Mouse (Mus musculus): ENCODE measurements at regions not wholly inside any gene's neighbourhood (a gene's known extent, or its start where the extent isn't known, plus 50 kb on each side); places are given as distances from the start of the nearest gene placed in this dataset.
"Not testable (repeated sequence)": the region's sequence is repeated elsewhere in the genome, so short reads cannot be mapped to it uniquely, and the experiment has no call there.

DNA sequence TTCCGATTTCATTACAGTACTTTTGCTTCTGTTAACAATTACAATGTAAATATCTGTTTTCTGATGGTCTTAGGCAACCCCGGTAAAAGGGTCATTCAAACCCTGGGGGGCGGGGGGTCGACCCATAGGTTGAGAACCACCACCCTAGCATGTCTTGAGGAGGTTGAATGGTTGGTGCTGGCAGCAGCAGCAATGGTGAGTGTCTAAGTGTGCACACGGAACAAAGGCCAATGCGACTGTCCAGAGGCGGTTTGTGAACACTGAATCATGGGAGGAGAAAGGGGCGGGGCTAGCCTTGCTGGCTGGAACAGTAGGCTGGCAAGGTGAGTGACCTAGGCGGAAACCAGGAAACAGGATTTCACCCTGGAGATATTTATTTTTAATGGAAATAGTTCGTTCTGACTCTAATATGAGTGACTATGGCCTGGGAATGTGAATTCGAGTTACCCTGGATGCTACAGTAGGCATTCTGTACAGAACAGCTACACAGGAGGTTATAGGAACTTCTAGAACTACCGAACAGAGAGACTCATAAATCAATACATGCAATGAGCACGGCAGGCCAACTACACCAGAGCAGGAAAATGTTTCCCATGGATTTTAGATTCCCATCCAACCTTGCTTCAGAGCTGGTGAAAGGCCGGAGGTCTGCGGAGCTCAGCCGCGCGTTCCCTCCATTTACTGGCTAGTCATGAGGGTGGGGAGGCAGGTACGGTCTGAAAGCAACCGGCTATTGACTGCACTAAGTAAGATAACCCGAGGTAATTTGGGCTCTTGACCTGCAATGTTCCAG is 181.0 kb downstream of the Katnal1 start:
- dilution Hi-C loops (cut with MboI; ENCODE audit: extremely low pct_ligation_motif_present, extremely low pct_unique_long_range_greater_than_20kb, low sequenced_read_pairs) (no loop called here), in situ Hi-C loops (cut with MboI; ENCODE audit: low pct_ligation_motif_present, low pct_unique_long_range_greater_than_20kb, low sequenced_read_pairs) (no loop called here)
- no peaks in the 10 kb centered on the region for H3K79me2 ChIP-seq (replicated peaks; ENCODE audit: control insufficient read depth, extremely low read depth, insufficient read depth, poor library complexity, severe bottlenecking)
- H3K4me1 ChIP-seq (ENCODE audit: control insufficient read depth in 1 of 2, insufficient read depth in 2 of 2) = no peaks in the 10 kb centered on the region
- H3K27ac ChIP-seq (ENCODE audit: insufficient read depth, low read depth) = no peak overlapping the region
- H3K4me3 ChIP-seq (replicated peaks in 1 of 3; ENCODE audit: low read depth in 2 of 3, low read length in 2 of 3, poor library complexity in 1 of 3) = no peak overlapping the region
- DNase-seq (ENCODE audit: extremely low read depth) = no peak
- no peak for TF ChIP-seq MEF2A (IDR thresholded peaks at IDR 0.05; ENCODE audit: borderline replicate concordance, low read depth, low read length)
- TF ChIP-seq MAX (IDR thresholded peaks at IDR 0.05; ENCODE audit: low read length) = no peak
- peaks cover 0 to 16% of the 10 kb centered on the region in 2 experiments for H3K36me3 ChIP-seq (replicated peaks in 1 of 2; ENCODE audit: control insufficient read depth in 1 of 2, insufficient read depth in 1 of 2, low read length in 1 of 2)
- H3K9ac ChIP-seq (ENCODE audit: insufficient read depth, low read depth) = no peak overlapping the region
- no peaks in the 10 kb centered on the region for H3K27me3 ChIP-seq (replicated peaks)
- peaks cover 16% of the 10 kb centered on the region for H3K9me3 ChIP-seq (replicated peaks; ENCODE audit: low read length)
- H3K4me2 ChIP-seq (ENCODE audit: insufficient read depth, low read depth, poor library complexity, severe bottlenecking) = no peak overlapping the region

DNA sequence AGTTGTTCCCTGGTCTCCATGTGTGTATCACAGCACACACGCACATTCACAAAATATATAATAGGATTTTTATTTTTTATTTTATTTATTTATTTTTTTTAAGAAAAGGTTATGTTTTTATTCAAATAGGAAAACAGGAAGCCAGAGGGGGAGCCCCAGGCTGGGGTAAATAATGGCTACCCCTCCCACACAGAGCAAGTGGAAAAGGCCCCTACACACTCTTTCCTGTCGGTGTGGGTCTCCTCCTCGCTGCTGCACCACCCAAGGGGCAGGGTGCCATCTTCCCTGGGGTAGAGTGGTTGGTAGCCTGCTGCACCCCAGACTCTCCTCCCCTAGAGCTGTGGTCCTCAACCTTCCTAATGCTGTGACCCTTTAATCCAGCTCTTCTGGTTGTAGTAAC is 181.6 kb downstream of the Katnal1 start:
- no peak overlapping the region for H3K9ac ChIP-seq (ENCODE audit: insufficient read depth, low read depth)
- no peak overlapping the region for H3K4me3 ChIP-seq (replicated peaks in 1 of 3; ENCODE audit: low read depth in 2 of 3, low read length in 2 of 3, poor library complexity in 1 of 3)
- dilution Hi-C loops (cut with MboI; ENCODE audit: extremely low pct_ligation_motif_present, extremely low pct_unique_long_range_greater_than_20kb, low sequenced_read_pairs) = no loop called here

DNA sequence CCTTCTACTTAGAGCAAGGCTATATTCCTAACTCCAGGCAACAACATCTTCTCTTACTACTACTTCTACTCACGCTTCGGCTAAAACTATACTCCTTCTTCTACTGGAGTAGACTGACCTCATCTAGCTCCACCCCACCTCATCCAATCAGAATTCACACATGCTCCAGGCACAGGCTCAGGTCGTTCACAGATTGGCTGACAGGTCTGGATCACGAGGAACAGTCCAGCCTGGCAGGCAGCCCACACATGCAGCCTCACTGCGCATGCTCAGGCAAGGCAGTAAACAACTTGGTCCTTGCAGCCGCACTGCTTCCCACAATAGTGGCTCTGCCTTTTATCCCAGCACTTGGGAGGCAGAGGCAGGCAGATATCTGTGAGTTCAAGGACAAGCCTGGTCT is 182.4 kb downstream of the Katnal1 start:
- Histone ChIP-seq H3K36me3 (replicated peaks in 1 of 2; ENCODE audit: control insufficient read depth in 1 of 2, insufficient read depth in 1 of 2, low read length in 1 of 2) (peaks cover 0 to 17% of the 10 kb centered on the region in 2 experiments), H3K9me3 (replicated peaks; ENCODE audit: low read length) (peaks cover 16% of the 10 kb centered on the region)
- H3K4me2 ChIP-seq (ENCODE audit: insufficient read depth, low read depth, poor library complexity, severe bottlenecking); H3K27me3 ChIP-seq (replicated peaks); dilution Hi-C loops (cut with MboI; ENCODE audit: extremely low pct_ligation_motif_present, extremely low pct_unique_long_range_greater_than_20kb, low sequenced_read_pairs); H3K4me1 ChIP-seq (ENCODE audit: control insufficient read depth in 1 of 2, insufficient read depth in 2 of 2); H3K27ac ChIP-seq (ENCODE audit: insufficient read depth, low read depth); H3K4me3 ChIP-seq (replicated peaks in 1 of 3; ENCODE audit: low read depth in 2 of 3, low read length in 2 of 3, poor library complexity in 1 of 3); in situ Hi-C loops (cut with MboI; ENCODE audit: low pct_ligation_motif_present, low pct_unique_long_range_greater_than_20kb, low sequenced_read_pairs); DNase-seq (ENCODE audit: extremely low read depth); H3K9ac ChIP-seq (ENCODE audit: insufficient read depth, low read depth); H3K79me2 ChIP-seq (replicated peaks; ENCODE audit: control insufficient read depth, extremely low read depth, insufficient read depth, poor library complexity, severe bottlenecking): not testable (repeated sequence)

More for the DNA sequence above, 181.6 kb downstream of the Katnal1 start:
- no peaks in the 10 kb centered on the region for H3K27me3 ChIP-seq (replicated peaks)
- no peaks in the 10 kb centered on the region for H3K4me1 ChIP-seq (ENCODE audit: control insufficient read depth in 1 of 2, insufficient read depth in 2 of 2)
- no peaks in the 10 kb centered on the region for H3K79me2 ChIP-seq (replicated peaks; ENCODE audit: control insufficient read depth, extremely low read depth, insufficient read depth, poor library complexity, severe bottlenecking)
- H3K36me3 ChIP-seq (replicated peaks in 1 of 2; ENCODE audit: control insufficient read depth in 1 of 2, insufficient read depth in 1 of 2, low read length in 1 of 2) = peaks cover 0 to 19% of the 10 kb centered on the region in 2 experiments
- in situ Hi-C loops (cut with MboI; ENCODE audit: low pct_ligation_motif_present, low pct_unique_long_range_greater_than_20kb, low sequenced_read_pairs) = no loop called here
- peaks cover 16% of the 10 kb centered on the region for H3K9me3 ChIP-seq (replicated peaks; ENCODE audit: low read length)
- H3K27ac ChIP-seq (ENCODE audit: insufficient read depth, low read depth) = no peak overlapping the region
- DNase-seq (ENCODE audit: extremely low read depth) = no peak
- TF ChIP-seq E2F4 (IDR thresholded peaks at IDR 0.05; ENCODE audit: insufficient replicate concordance, low read depth, low read length) = no peak
- TF ChIP-seq CHD1 (IDR thresholded peaks at IDR 0.05; ENCODE audit: low read depth, low read length) = no peak
- TF ChIP-seq USF2 (conservative IDR thresholded peaks at IDR 0.05; ENCODE audit: low read depth, low read length) = no peak
- TF ChIP-seq SMC3 (IDR thresholded peaks at IDR 0.05; ENCODE audit: low read depth, low read length) = no peak
- no peak for TF ChIP-seq UBTF (IDR thresholded peaks at IDR 0.05; ENCODE audit: low read depth, low read length)
- TF ChIP-seq MXI1 (IDR thresholded peaks at IDR 0.05; ENCODE audit: low read depth, low read length) = no peak
- TF ChIP-seq JUN (IDR thresholded peaks at IDR 0.05; ENCODE audit: insufficient read depth, low read depth, low read length) = no peak
- TF ChIP-seq ETS1 (conservative IDR thresholded peaks at IDR 0.05; ENCODE audit: low read depth, low read length) = no peak
- TF ChIP-seq MAFK (IDR thresholded peaks at IDR 0.05; ENCODE audit: insufficient replicate concordance, low read length) = no peak
- TF ChIP-seq MAX (IDR thresholded peaks at IDR 0.05; ENCODE audit: low read length) = no peak
- TF ChIP-seq RAD21 (IDR thresholded peaks at IDR 0.05; ENCODE audit: low read depth, low read length) = no peak
- TF ChIP-seq BHLHE40 (IDR thresholded peaks at IDR 0.05; ENCODE audit: low read depth, low read length) = no peak
- TF ChIP-seq MEF2A (IDR thresholded peaks at IDR 0.05; ENCODE audit: borderline replicate concordance, low read depth, low read length) = no peak
- TF ChIP-seq EP300 (IDR thresholded peaks at IDR 0.05; ENCODE audit: low read length) = no peak
- TF ChIP-seq RCOR1 (conservative IDR thresholded peaks at IDR 0.05; ENCODE audit: low read depth, low read length) = no peak
- TF ChIP-seq NRF1 (IDR thresholded peaks at IDR 0.05; ENCODE audit: low read depth, low read length) = no peak
- TF ChIP-seq TCF12 (IDR thresholded peaks at IDR 0.05; ENCODE audit: low read depth, low read length) = no peak
- no peak for TF ChIP-seq USF1 (IDR thresholded peaks at IDR 0.05; ENCODE audit: low read depth, low read length)
- TF ChIP-seq CTCF (conservative IDR thresholded peaks at IDR 0.05 in 1 of 2, IDR thresholded peaks at IDR 0.05 in 1 of 2; ENCODE audit: low read depth in 2 of 2, low read length in 2 of 2) = no peak
- no peak for TF ChIP-seq PAX5 (IDR thresholded peaks at IDR 0.05; ENCODE audit: low read length)
- H3K4me2 ChIP-seq (ENCODE audit: insufficient read depth, low read depth, poor library complexity, severe bottlenecking) = no peak overlapping the region

Data from CH12.LX (cell line).